Mouse (Mus musculus) brain, embryonic 18.5 days (tissue): Measurements from ENCODE around the gene Cbln3.
A peak's percentile ranks its signal among the peaks of the same experiment; 100 is the strongest.

Experiments
- DNase-seq: peaks from one replicate; pipeline ENCODE4 v3.0.0-alpha.2; 2012; ENCODE audit warnings: low read depth, low spot score

The Cbln3 gene

DNA sequence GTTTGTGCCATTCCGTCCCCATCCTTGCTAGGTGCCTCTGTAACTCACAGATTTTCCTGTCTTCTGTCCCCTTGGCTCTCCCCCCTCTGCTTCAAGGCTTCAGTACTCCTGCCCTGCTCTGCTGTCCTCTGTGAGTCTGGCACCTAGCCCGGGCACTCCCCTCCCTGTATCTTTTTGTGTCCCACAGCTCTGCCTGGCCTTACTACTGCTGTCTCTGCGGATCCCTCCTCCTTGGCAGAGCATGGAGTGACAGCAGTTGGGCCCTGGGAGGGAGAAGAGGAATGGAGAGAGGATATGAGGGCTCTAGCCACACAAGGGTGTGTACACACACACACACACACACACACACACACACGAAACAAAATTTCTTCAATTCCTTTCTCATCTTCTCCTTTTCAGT is at the start of gene Cbln3:
Gene Cbln3 (minus strand): TSS at position 227 of the 400 bp plus-strand sequence.
- DNase-seq = no peak

DNA sequence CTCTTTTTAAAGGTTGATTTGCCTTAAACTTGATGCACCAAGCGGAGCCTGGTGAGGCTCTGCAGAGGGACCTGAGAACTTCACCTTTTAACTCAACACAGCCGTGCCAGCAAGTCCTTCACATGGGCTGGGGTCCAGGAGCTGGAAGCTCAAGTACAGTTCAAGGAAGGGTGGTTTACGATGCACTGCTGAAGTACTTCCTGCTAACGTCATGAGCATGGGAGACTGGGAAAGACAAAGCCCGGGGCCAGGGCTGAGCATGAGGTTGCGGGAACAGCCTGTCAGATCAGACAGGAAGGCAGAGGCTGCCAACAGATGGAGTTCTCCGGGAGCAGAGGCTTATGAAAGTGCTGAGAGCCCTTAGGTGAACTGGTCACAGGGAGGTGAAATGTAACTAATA is 49.4 kb upstream of the Cbln3 start:
- DNase-seq = no peak

DNA sequence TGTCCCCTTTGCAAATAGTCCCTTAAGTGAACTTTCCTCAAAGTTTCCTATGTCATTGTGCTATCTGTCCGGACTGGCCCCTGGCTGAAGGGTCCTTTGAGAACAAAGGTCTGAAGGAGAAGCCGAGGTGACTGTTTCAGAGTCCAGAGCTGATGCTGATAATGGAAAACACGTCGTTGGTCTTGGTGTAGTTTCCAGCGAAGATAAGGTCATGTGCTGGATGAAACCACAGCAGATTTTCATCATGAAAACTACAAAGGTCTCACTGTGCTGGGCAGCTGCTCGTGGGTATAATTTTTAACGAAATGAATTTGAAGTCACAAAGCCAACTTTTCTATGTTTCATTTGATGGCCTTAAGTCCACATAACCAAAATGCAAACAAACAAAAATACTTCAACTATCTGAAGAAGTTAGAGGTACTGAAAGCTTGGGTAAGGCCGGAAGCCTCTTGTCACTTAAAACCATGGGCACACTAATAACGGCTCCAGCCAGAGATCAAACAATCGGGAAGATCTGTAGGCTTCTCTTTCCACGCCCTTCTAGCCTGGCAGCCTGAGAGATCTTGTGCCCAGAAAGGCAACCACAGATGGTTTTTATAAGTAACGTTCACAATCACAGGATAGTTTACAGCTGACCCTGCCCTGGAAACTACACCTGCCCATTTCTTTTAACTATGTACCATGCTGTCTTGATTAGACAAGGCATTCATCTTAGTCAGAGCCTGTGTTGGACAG is 45.2 kb upstream of the Cbln3 start:
- DNase-seq = no peak

DNA sequence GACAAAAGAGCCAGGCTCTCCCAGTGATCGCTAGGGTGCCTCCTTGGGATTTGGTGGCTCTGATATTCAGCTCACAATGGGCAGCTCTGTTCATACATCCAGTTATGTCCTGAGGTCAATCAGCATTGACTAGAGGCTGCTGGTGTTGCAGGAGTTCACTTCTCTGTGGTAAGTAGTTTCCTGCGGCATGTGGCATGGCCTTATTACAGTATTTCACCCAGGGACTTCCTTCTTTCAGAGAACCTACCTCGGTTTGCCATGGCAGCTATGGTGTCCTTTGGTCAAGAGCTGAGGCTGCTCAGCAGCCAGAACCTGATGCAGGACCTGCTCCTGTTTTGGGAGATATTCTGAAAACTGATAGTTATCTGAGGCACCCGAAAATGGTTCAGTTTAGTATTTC is 42.7 kb upstream of the Cbln3 start:
- DNase-seq = no peak

DNA sequence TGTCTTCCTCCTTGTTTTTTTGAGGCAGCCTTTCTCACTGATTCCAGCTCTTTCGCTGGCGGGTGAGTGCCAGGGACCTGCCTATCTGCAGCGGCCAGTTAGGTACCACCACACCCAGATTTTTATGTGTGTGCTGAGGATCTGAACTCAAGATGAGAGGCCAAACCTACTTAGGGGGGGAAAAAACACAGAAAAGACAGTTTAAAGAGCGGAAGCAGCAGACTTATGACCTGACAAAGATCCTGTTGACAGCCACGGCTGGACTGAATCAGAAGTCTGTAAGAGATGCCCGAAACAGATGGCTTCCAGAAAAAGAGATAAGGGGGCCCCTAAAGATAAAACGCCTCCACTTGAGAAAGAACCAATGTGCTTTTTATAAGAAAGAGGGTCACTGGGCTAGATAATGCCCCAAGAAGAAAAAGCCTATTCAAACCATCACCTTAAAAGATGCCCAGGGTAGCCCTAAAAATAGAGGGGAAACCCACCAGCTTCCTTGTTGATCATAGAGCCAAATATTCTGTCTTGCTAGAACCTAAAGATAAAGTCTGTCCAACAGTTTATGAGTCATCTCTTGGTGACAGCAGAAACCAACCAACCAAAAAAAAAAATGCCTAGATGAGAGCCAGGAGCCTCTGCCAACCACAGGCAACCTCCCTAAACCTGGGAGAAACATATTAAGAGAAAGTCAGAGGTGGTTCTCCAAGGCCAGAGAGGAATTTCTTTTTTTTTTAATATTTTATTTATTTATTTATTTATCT is 38.5 kb upstream of the Cbln3 start:
- no peak for DNase-seq

DNA sequence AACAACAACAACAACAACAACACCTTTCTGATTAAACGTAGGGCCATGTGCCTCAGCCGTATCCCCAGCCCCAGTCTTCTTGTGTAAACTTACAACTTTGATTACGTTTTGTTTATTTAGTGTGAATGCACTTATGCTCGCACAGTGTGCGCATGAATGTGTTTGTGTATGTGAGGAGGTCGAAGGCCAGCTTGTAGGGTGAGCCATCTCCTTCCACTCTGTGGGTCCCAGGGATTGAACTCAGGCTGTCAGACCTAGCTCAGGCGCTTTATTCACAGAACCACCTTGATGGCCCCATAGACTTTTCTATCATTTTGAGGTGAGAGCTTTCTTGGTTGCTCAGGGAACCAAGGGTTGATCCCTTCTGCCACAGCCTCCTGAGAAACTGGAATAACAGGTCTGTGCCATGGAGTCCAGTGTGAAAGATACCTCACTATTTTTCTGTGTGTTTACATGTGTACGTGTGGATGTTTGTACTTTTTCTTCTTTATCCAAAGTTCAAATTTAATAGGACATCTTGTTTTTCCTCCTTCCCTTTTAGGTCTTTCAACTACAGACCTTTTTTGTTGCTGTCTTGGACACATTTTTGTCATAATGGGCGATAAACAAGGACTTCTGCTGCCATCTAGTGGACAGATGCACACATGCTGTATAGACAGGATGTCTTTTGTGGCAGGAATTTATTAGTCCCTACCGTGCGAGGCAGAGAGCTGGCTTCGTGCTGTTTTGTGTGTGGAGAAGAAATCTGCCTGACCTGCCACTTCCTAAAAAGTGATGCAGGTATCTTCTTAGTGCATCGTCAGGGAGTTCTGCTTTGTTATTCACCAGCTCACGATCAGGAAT is 34.3 kb upstream of the Cbln3 start:
- peak; percentile 73 for DNase-seq

DNA sequence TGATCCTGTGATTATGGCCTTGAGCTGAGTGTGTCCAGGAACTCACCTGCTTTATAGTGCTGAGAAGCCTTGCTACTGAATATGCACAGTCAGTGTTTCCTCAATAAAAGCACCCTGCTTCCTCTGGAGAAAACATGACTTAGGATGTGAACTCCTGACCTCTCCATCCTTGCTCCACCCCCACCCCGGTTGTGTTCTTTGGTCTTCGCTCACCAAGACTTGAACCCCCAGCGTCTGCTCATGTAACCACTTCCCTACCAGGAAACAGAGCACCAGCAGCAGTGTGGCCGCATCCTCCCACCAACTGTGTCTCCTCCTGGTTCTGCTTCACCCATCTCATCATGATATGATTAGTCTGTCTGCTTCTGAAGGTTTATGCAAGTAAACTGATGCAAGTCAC is 29.2 kb upstream of the Cbln3 start:
- no peak for DNase-seq

DNA sequence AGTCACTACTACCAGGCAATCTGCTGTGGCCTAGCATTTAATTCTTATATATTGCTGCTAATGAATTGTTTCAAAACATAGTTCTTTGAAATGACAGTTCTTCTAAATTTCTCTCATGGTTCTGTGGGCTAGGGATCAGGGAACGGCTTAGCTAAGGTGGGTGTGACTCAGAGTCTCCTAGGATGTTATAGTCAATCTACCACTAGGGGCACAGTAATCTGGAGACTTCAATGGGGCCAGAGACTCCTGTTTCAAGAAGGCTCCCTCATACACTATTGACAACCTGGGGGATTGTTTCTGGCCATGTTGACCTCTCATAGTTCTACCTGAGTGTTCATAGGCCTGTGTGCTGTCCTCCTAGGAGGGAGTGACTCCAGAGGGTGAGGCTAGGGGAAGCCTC is 21.3 kb upstream of the Cbln3 start:
- no peak for DNase-seq

DNA sequence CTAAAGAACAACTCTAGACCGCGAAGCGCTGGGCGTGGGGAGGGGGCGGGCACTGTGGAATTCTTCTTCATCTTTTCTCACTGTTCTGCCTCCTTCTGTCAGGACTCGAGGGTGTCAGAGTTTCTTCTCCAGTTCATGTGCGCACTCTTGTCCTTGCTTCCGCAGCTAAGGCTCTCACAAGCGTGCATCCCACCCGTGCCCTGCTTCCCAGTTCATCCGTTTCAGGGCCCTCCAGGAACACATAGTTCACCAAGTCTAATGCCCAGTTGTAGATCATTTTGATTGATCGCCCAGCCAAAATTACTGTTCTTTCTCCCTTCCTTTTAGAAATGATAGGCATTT is 16.2 kb upstream of the Cbln3 start:
- DNase-seq = no peak

DNA sequence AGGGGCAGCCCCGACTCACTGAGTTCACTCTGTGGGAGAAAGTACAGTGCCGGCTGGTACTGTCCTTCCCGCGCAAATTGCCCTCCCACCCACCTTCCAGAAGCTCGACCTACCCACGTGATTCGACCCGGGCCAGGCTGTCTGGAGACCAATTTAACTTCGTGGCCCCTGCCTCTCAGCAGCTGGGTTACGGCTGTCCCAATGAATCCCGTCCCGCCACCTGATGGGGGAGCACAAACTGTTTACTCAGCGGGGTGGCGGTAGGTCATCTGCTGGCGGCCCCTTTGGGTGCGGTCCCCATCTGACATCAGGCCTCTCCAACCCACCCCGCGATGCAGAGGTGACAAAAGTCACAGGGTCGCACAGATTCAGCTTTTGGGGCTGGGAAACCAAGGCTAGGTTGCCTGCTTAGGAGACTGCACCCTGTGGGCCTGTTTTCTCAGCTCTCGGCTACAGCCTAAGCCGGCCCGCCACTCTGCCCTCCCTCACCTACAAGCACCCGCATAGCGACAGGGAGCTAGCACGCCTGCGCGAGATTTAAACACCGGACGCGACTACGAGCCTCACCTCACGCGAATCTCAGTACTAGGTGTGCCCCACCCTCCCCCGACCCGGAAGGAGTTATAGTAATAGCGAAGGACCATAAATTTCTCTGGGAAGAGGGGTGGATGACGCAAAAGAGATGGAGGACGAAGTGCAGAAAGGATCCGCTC is 15.7 kb upstream of the Cbln3 start, which contains the start of gene Sdr39u1:
Gene Sdr39u1 (minus strand): TSS at position 593 of the 713 bp plus-strand sequence.
- DNase-seq = peak; percentile 89

DNA sequence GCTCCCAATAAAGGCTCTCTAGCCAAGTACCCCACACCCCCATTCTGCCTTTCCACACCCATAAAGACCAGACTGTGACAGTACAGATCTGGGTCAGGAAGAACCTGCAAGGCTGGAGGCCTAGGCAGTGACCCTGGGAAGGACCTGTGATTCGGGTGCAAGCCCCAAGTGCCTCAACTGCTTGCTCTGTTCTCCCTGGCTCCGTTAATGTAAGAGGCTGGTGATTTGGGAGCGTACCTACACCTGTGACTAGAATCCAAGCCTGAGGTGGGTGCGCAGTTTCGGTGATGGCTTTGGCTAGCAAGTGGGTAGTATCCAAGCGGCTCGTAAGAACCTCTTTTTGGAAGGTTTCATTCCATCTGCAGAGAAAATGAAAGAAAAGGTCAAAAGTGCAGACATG is 14.8 kb upstream of the Cbln3 start:
- DNase-seq = no peak

DNA sequence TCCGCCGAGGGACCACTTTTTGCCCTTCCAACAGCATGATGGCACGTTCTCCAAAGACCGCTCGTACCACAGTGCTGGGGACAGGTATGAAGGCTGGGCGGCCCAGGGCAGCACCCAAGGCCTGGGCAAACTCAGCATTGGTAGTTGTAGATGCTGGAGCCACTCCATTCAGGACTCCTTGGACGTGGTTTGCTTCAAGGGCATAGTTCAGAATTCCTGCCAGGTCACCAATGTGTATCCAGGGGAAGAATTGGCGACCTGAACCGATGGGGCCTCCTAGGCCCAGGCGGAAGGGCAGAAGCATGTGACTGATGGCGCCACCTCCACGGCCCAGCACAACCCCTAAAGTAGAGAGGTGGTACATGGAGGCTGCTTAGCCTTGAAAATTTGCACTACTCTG is 13.5 kb upstream of the Cbln3 start:
- no peak for DNase-seq

DNA sequence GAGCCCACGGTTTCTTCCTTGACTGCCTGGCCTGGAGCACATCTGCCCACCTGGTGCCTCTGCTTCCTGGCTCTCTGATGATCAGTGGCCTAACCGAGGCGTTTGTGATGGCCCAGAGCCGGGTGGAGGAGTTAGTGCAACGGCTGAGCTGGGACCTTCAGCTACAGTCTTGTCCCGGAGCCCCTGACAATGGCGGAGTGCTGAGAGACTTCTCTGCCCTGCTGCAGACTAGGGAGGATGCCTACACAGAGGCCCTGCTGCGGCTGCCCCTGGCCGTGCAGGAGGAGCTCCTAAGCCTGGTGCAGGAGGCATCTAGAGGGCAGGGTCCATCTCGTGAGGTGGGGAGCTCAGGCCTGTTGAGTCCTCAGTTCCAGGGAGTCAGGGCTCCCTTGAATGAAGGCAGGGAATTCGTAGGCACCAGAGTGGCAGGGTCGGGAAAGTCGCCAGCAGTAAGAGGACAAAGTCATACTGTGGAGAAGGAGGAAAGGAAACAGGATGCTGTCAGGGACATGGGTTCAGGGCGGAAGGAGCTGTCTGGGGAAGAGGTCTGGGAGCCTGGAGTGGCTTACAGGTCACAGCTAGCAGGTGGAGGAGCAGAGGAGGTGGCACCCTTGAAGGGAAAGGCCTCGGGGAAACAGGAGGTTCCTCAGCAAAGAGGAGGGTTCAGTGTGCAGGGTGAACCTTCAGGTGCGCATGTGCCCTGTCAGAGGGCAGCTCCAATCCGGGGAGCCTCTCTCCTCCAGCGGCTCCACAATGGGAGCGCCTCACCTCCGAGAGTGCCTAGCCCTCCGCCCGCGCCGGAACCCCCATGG is 2.6 kb upstream of the Cbln3 start:
- DNase-seq = no peak

DNA sequence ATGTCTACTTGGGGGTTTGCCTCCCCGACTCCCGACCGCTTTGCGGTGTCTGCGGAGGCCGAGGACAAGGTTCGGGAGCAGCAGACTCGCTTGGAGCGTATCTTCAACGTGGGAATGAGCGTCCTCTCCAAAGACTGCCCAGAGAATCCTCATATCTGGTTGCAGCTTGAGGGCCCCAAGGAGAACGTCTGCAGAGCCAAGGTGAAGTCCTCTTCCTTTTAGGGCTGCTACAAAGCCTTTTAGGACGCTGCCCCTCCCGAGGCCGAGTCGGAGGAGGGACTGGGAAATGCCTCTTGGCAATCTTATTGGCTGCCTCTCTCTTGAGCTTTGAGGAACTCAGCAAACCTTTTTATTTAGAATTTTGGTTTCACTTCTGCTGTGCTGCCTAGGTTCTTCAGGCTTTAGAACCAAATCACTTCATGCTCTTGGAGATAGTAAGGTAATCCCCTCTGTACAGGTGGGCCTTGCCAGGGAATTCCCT is 1.6 kb upstream of the Cbln3 start:
- DNase-seq = no peak

DNA sequence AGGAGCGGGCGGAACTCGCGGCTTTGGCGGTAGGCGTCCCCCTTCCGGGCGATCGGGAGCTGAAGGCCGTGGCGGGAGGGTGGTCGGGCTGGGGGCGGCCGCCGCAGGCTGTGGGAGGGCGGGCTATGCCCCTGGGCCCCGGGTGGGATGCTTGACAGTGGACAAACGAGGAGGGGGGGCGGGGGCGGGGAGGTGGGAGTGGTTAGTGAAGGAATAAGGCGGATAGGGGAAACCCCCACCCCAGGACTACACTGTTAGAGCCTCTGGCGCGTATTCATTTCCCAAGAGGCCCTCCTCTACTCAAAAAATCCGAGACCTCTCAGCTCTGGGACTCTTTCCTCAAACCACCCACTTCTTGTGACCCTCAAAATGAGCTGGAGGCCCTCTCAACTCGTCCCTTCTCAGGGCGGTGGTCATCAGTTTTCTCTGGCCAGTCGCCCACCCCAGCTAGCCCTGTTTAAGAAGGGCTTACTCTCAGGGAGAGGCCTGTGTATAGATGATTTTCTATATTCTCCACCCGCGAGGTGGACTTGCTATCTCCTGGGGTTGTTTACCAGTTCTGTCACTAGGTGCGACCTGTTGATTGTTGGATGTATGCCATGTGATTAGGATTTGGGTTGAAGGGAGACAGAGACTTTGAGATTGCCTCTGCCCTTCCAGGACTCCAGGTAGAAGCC is 1.1 kb upstream of the Cbln3 start:
- DNase-seq = no peak

DNA sequence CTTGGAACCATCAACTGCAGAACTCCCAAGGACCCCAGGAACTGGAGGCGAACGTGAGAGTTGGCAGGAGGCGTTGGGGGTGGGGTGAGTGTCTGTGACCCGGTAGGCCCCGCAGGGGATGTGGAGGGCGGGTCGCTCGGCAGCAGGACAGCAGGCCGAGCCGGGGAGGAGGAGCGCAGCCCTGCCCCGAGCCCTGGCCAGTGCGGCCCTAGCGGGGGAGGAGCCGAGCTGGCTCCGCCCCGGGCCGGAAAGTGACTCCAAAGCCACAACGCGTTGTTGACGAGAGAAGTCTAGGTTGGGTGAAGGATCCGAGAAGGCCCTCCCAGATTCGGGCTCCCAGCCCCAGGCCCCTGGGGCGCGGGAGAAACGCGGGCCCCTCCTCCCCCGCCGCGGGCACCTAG is 521 bp upstream of the Cbln3 start, which contains the start of gene Khnyn:
Gene Khnyn (plus strand): TSS at position 235 of the 401 bp plus-strand sequence.
- DNase-seq = no peak

DNA sequence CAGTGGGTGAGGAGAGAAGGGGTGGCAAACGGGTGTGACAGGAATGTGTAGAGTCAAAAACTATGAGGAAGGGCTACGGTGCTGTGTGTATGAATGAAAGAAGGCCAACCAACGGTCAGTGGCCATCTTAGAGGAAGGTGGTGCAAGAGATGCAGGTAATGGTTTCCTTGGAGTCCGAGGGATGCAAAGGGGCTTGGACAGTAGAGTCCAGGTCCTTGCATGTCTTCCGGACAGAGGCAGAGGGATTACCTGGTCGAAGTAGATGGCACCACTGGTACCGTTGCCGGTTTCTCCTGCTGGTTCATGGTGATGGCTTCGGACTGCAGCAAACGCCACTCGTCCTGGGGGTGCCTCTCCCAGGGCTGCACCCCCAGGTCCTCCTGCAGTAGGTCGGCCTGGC is 529 bp downstream of the Cbln3 start:
- DNase-seq = no peak

DNA sequence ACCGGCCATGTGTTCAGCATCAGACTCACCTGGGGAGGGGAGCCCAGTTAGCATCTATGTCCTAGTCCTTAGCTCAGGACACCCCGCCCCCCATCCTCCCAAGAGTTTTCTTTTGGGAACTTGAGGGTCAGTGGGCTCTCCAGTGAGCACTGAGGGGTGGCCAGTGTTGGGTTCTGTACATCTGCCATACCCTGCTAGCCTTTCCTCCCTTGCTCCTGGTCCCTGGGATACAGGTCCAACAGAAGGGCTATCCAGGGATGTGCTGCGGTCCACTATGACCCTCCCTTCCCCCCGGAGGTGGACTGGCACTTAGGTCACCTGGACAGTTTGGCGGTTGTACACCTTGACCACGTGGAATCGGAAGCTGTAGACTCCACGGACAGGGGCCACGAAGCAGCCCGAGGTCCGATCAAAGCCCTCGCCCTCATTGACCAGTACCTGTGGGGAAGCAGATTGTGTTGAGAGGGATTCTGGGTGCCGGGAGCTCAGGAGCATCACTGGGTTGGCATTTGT is 987 bp downstream of the Cbln3 start:
- no peak for DNase-seq

DNA sequence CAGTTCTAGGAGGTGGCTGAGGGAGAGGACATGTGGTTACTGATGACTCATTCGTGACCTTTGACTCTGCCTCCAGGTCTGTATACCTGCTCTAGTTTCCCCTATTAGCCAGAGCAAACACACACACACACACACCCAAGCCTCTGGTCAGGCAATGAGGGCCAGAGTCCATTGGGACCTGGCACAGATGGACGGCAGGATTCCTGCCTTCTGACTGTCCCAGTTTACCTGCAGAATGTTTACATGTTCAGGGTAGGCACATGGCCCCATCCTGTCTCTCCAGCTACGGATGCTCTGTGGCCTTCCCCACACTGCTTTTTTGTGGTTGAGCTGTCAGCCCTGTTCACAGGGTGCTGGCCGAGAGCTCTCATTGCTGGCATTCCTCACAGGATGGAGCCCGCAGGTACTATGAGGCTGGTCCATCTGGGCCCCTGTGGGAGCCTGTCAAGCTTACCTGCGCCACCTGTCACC is 2.0 kb downstream of the Cbln3 start:
- no peak for DNase-seq

DNA sequence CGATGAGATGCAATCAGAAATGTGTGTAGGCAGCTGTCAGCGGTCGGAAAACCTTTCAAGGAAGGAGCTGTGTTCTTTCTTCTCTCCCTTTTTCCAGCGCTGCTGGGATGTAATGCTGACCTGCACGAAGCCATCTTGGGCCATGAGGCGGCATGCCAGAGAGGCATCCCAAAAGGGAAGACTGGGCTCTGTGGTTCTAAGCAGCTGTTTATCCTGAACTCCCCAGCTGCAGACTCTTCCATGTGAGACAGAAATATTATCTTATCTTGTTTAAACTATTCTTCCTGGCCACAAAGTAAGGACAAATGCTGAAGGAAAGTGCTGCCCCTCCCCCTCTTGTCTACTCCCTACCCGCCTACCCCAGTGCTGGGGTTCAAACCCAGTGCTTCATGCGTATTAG is 3.2 kb downstream of the Cbln3 start:
- DNase-seq = no peak
